Mouse (Mus musculus) embryonic stem cell, embryonic (primary cell): ENCODE measurements around the gene Nob1.

Experiments
- CTCF ChIA-PET, 4 experiments: fragments of 300-600 bp in 2 of 4; fragments of 350-600 bp in 2 of 4; sonication (Branson Sonifier 250); formaldehyde crosslinking; loops; one replicate each; lab custom pipeline; 2022; ENCODE audit warnings: inconsistent platforms in 2 of 4; lab: Charles Lee
- POLR2A ChIA-PET, 4 experiments: fragments of 300-600 bp in 2 of 4; fragments of 350-600 bp in 2 of 4; sonication (Branson Sonifier 250); formaldehyde crosslinking; loops; one replicate each; lab custom pipeline; 2022; ENCODE audit warnings: antibody characterized with exemption in 4 of 4, inconsistent platforms in 1 of 4; lab: Charles Lee

Nob1 gene

GRCm38 (mm10) chr8:107405935-107406334 is 18.9 kb downstream of the Nob1 start:
- ChIA-PET CTCF (interaction anchor here in 3 of 4 experiments (1.0 to 1.5 kb wide), 3 partner anchors 10 to 296 kb away, joined by 3 to 4 read pairs (median 4); partner anchors contain the start of gene Nob1 (in 1 of the 3)), POLR2A (interaction anchor here in 3 of 4 experiments (0.9 to 16.1 kb wide), 8 partner anchors 9 to 118 kb away, joined by 3 to 394 read pairs (median 4); partner anchors contain the start of gene Nob1 (in 1 of the 3))

- POLR2A ChIA-PET = interaction anchor here in 3 of 4 experiments (0.5 to 16.1 kb wide), 26 partner anchors 9 to 372 kb away, joined by 3 to 394 read pairs (median 4); partner anchors contain the start of gene Nob1 (in 1 of the 3)
- CTCF ChIA-PET = interaction anchor here in 2 of 4 experiments (0.6 to 1.8 kb wide), 4 partner anchors 10 to 53 kb away, joined by 3 to 5 read pairs (median 3); no protein-coding TSS in a partner anchor
Measured at GRCm38 (mm10) chr8:107404057-107404456, 20.8 kb downstream of the Nob1 start.

DNA sequence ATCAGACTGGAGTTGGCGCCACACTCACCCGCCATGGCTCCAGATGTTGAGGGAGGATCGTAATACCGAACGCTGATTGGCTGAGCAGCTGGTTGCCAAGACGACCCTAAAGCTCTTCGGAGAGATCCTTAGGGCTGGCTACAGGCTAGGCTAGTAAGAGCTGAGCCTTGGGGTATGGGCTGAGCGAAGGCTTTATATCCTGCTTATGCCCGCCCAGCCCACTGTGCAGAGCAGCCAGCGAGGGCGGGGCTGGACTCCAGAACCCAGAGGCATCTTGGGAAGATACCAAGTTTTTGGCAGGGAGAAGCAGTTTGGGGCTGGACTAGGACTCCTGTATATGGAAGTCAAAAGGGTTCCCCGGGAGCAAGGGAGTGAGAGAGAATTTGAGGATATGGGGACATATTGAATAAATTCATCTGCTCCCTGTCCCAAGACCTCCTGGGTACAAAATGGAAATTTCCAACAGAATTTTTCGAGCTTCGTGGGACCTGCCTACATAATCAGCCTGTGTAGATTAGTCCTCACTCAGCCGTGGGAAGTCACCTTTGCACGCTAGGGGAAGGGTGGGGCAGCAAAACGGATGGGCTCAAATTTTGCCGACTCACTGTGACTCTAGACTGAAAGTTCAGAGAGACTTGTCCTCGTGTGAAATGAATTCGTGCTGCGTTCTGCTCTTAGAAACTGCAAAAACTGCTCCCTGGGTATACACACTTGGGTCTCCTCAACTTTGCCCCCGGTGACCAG is 21.6 kb downstream of the Nob1 start, which contains the start of gene Nqo1:
Gene Nqo1 (minus strand): TSS at position 169 of the 744 bp plus-strand sequence.
- POLR2A ChIA-PET = interaction anchor here (0.5 to 16.1 kb wide), 70 partner anchors 8 to 783 kb away, joined by 3 to 394 read pairs (median 4); partner anchors contain the start of genes Nob1 (in 3 of the 4), Cyb5b (in 1 of the 4), Nfat5 (in 1 of the 4) and Pdf (in 1 of the 4)
- CTCF ChIA-PET = interaction anchor here in 3 of 4 experiments (0.5 to 1.8 kb wide), 12 partner anchors 9 to 408 kb away, joined by 3 to 9 read pairs (median 4); partner anchors contain the start of gene Nob1 (in 2 of the 3)

- CTCF ChIA-PET = interaction anchor here in 1 of 4 experiments (1.6 kb wide), 1 partner anchor 10 kb away, joined by 6 read pairs; no protein-coding TSS in a partner anchor
Measured at GRCm38 (mm10) chr8:107401866-107402265, 23.0 kb downstream of the Nob1 start.

GRCm38 (mm10) chr8:107399495-107399894 is 25.4 kb downstream of the Nob1 start:
- ChIA-PET CTCF (interaction anchor here in 3 of 4 experiments (0.6 to 1.1 kb wide), 4 partner anchors 10 to 177 kb away, joined by 3 to 5 read pairs (median 3); partner anchors contain the start of gene Nob1 (in 1 of the 3)), POLR2A (interaction anchor here in 1 of 4 experiments (0.6 to 16.1 kb wide), 2 partner anchors 22 to 290 kb away, joined by 3 to 394 read pairs; partner anchors contain the start of gene Nob1)

More at GRCm38 (mm10) chr8:107401866-107402265, 23.0 kb downstream of the Nob1 start:
- POLR2A ChIA-PET = interaction anchor here (1.0 to 16.1 kb wide), 17 partner anchors 7 to 293 kb away, joined by 3 to 394 read pairs (median 6); partner anchors contain the start of gene Nob1 (in 2 of the 4)

DNA sequence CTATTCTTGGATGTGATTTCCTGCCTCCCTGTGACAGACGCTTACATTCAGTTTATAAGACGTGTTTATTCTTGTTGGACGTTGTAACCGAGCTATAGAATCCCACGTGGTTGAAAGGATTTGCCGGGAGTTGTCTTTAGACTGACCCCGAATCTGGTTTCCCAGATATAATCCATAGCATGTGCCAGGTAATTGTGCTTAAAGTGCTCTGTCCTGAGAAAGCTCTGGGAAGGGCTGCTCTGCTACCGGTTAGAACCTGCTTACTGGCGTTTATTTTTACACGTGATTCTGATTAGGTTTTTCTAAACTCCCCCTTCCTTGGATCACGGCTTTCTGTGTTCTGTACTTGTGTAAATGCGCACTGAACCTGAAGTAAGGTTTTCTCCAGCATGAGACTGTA is 27.2 kb downstream of the Nob1 start:
- CTCF ChIA-PET = interaction anchor here in 1 of 4 experiments (1.6 kb wide), 1 partner anchor 10 kb away, joined by 5 read pairs; no protein-coding TSS in a partner anchor
- POLR2A ChIA-PET = interaction anchor here in 2 of 4 experiments (0.7 to 2.5 kb wide), 8 partner anchors 8 to 250 kb away, joined by 3 to 10 read pairs (median 3); partner anchors contain the start of gene Nob1 (in 1 of the 2)

GRCm38 (mm10) chr8:107396106-107396670 is 28.7 kb downstream of the Nob1 start:
- CTCF ChIA-PET = interaction anchor here in 2 of 4 experiments (0.6 to 1.6 kb wide), 3 partner anchors 8 to 287 kb away, joined by 5 to 11 read pairs (median 7); no protein-coding TSS in a partner anchor
- POLR2A ChIA-PET = interaction anchor here in 2 of 4 experiments (0.6 to 8.4 kb wide), 9 partner anchors 7 to 1944 kb away, joined by 3 to 91 read pairs (median 4); partner anchors contain the start of genes Nqo1 (in 1 of the 2) and Psmd7 (in 1 of the 2)

DNA sequence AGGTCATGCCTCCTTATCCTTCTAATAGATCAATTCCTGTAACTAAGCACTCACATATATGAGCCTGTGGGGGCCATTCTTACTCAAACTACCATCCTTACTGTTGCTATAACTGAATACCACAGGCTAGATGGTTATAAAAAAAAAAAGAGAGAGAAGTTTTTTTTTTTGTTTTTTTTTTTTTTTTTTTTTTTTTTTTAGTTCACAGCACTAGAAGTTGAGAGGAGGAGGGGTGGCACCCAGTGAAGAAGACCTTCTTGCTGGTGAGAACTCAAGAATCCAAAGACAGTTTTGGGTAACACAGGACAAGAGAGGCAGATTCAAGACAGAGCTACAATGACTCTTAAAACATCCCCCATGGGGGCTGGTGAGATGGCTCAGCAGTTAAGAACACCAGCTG is 29.5 kb downstream of the Nob1 start:
- ChIA-PET POLR2A (interaction anchor here (0.6 to 8.4 kb wide), 12 partner anchors 7 to 379 kb away, joined by 3 to 91 read pairs (median 4); partner anchors contain the start of genes Nqo1 (in 2 of the 4) and Psmd7 (in 1 of the 4)), CTCF (interaction anchor here in 3 of 4 experiments (0.6 to 0.8 kb wide), 4 partner anchors 16 to 286 kb away, joined by 3 to 11 read pairs (median 6); no protein-coding TSS in a partner anchor)

- ChIA-PET POLR2A (interaction anchor here in 3 of 4 experiments (0.6 to 8.4 kb wide), 11 partner anchors 11 to 343 kb away, joined by 3 to 91 read pairs (median 4); partner anchors contain the start of genes Nqo1 (in 3 of the 3), Nob1 (in 1 of the 3) and Pdf (in 1 of the 3)), CTCF (interaction anchor here in 2 of 4 experiments (0.6 to 1.0 kb wide), 2 partner anchors 142 to 282 kb away, joined by 3 read pairs; no protein-coding TSS in a partner anchor)
Measured at GRCm38 (mm10) chr8:107391136-107391516, 33.7 kb downstream of the Nob1 start.

GRCm38 (mm10) chr8:107390476-107391135 is 34.2 kb downstream of the Nob1 start:
- ChIA-PET CTCF (interaction anchor here in 2 of 4 experiments (0.6 to 1.0 kb wide), 2 partner anchors 141 to 282 kb away, joined by 3 read pairs; no protein-coding TSS in a partner anchor), POLR2A (interaction anchor here in 3 of 4 experiments (0.6 to 8.4 kb wide), 10 partner anchors 12 to 342 kb away, joined by 3 to 91 read pairs (median 4); partner anchors contain the start of genes Nqo1 (in 3 of the 3), Nob1 (in 1 of the 3) and Pdf (in 1 of the 3))

- ChIA-PET CTCF (no interaction called here), POLR2A (interaction anchor here in 3 of 4 experiments (0.5 to 8.4 kb wide), 5 partner anchors 13 to 736 kb away, joined by 3 to 91 read pairs (median 4); partner anchors contain the start of gene Nqo1 (in 2 of the 3))
Measured at GRCm38 (mm10) chr8:107389557-107389956, 35.3 kb downstream of the Nob1 start.

DNA sequence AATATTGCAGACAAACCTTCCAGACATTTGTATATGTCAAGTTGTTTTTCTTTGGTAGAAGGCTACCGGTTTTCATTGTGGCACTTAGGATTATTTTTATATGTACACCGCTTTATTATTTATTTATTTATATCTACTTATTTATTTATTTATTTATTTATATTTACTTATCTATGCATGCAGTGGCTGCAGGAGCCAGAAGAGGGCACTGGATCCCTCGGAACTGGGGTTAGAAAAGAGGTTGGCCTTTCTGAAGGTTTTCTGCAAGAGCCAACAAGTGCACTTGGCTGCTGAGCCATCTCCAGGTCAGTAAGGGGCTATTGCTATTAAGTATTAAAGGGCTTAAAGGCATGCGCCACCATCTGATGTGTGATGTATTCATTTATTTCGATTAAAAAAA is 37.0 kb downstream of the Nob1 start:
- ChIA-PET CTCF (interaction anchor here in 2 of 4 experiments (0.7 to 1.7 kb wide), 6 partner anchors 8 to 283 kb away, joined by 3 to 5 read pairs (median 3); partner anchors contain the start of genes Nob1 (in 1 of the 2) and Nqo1 (in 1 of the 2)), POLR2A (interaction anchor here in 3 of 4 experiments (0.7 to 8.4 kb wide), 6 partner anchors 15 to 185 kb away, joined by 3 to 91 read pairs (median 4); partner anchors contain the start of genes Nqo1 (in 2 of the 3) and Nob1 (in 1 of the 3))

DNA sequence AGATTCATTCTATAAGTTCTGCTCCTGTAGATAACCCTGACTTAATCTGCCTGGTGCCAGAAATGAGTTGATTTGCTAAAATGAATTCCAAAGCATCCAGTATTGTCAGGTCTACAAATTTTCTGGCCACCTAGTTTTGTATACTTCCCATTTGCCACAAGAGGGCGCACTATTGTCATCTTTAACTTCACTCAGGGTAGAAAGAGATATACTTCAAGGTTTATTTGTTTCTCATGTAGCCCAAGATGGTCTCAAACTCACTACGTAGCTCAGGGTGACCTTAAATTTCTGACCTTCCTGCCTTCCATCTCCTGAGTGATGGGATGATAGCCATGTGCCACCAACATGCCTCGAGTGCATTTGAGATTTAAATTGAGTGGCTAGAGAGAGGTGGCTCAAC is 38.2 kb downstream of the Nob1 start:
- POLR2A ChIA-PET = interaction anchor here in 1 of 4 experiments (1.1 to 1.4 kb wide), 2 partner anchors 16 to 38 kb away, joined by 4 to 8 read pairs; partner anchors contain the start of genes Nob1 and Nqo1
- CTCF ChIA-PET = interaction anchor here in 2 of 4 experiments (0.6 to 1.7 kb wide), 2 partner anchors 189 to 282 kb away, joined by 3 to 8 read pairs; no protein-coding TSS in a partner anchor

DNA sequence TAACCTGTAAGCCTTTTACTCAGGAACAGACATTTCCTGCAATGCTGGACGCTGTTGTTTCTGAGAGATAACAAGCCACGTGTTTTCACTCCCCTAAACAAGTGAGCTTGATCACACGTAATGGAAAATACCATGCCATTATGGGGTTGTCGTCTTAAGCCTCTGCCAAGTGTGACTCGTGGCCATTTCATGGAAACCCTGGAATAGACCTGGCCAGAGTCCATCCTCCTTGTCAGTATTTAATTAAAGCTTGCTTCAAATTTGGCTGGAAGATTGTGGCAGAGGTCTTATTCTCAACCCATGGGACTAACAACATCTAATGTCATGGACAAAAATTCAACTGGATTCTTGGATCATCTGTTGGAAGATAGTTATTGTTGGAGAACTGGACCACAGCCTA is 38.7 kb downstream of the Nob1 start:
- POLR2A ChIA-PET = interaction anchor here in 1 of 4 experiments (1.1 to 1.5 kb wide), 4 partner anchors 16 to 277 kb away, joined by 3 to 8 read pairs (median 4); partner anchors contain the start of genes Nob1 and Nqo1
- CTCF ChIA-PET = interaction anchor here in 2 of 4 experiments (0.6 to 1.7 kb wide), 2 partner anchors 190 to 281 kb away, joined by 3 to 8 read pairs; no protein-coding TSS in a partner anchor

DNA sequence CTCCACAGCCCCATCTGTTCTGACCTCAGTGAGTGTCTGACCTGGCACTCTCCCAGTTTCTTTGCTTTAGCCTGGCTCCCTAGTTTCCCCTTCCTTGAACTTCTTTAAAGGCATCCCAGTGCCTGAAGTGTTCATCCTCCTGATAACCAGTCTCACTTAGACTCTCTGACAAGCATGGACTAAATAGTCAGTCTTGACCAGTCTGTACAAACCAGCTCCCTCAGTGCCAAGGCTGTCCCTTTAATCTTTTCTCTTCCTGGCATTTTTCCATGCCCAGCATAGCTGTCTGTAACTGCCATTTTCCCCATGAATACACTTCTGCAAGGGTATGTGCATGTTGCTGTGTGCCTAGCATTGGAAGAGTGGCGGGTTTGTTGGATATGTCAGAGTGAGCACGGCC is 39.8 kb downstream of the Nob1 start:
- CTCF ChIA-PET = interaction anchor here in 2 of 4 experiments (0.5 to 1.3 kb wide), 3 partner anchors 125 to 191 kb away, joined by 3 to 5 read pairs (median 4); no protein-coding TSS in a partner anchor
- POLR2A ChIA-PET = interaction anchor here in 1 of 4 experiments (1.1 to 1.5 kb wide), 2 partner anchors 18 to 276 kb away, joined by 3 read pairs; partner anchors contain the start of gene Nqo1
